Mouse (Mus musculus) megakaryocyte, embryonic 14.5 days (primary cell): Measurements from ENCODE around the gene Ctnnbip1.

Experiments used
- FLI1 ChIP-seq: IDR thresholded peaks from 2 replicates; pipeline ENCODE4 v1.6.1; 2012; ENCODE audit warnings: low read length, inconsistent platforms, mixed read lengths
- GATA1 ChIP-seq: IDR thresholded peaks from 3 replicates; pipeline ENCODE4 v1.6.1; 2012; ENCODE audit warnings: mixed read lengths, low read length, inconsistent platforms, borderline replicate concordance

GRCm38 (mm10) chr4:149571209-149571608 is 53.2 kb downstream of the Ctnnbip1 start:
- TF ChIP-seq GATA1 (no peak), FLI1 (no peak)
